Mouse (Mus musculus) urinary bladder, postnatal 14 days (tissue): ENCODE data around the gene Tesk1.
A peak's percentile ranks its signal among the peaks of the same experiment; 100 is the strongest.
"Not testable (repeated sequence)": the region's sequence is repeated elsewhere in the genome, so short reads cannot be mapped to it uniquely, and the experiment has no call there.

ENCODE experiments used
- DNase-seq: peaks from one replicate; pipeline ENCODE4 v3.0.0; 2021; ENCODE audit warnings: low spot score

Tesk1 gene

DNA sequence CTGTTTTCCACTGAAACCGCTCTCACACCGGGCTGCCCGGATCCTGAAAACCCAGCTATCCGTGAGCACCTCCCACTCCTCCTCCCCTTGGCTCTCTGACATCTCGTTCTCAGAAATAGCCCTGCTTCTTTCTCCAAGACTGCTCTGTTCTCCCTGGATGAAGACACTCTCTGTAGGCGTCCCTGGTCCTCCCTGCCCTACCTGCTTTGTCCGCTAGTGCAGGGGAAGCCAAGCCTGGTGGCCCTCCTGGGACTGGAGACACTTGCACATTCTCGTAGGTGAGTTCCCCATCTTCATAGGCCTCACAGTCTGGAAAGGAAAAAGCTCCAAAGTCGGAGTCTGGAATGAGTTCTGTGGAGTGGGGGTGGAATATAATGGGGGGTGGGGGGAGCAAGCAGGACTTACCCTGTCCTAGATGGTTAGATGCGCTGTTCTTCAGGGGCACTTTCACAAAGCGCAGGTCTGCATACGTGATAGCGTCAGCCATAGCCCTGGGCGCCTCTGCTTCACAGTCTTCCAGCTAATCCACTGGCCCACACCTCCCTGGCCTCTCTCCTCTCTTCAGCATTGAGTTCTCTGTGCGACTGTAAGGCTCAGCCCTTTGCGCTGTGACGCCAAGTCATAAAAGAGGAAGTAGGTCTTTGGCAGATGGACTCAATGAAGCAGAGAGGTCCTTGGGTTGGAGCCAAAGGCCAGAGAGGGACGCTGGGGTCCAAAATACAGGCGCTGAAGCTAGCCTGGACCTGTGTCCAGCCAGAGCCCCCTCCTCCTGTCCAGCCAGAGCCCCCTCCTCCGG lies 12.5 kb downstream of the Tesk1 start, which contains the start of gene Cd72:
Gene Cd72, minus strand, starts transcription at position 588 of the 796 bp plus-strand sequence.
- DNase-seq = no peak

DNA sequence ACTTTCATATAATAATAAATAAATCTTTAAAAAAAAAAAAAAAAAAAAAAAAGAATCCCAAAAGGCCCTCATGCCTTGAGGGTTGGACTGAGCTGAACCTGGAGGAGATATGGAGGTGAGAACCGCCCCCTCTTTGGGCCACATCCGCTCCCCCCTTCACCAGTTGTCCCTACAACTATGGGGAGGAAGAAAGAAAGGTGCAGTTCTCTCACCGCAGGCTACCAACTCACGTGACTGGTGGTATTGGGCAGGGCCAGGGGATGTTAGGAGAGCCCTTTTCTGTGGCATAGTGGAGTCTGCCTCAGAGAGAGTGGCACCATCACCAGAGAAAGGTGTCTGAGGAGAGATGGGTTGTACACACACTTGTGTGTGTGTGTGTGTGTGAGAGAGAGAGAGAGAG lies 14.7 kb downstream of the Tesk1 start:
- no peak for DNase-seq

GRCm38 (mm10) chr4:43457124-43457523 lies 15.4 kb downstream of the Tesk1 start:
- no peak for DNase-seq

GRCm38 (mm10) chr4:43463102-43463501 lies 21.4 kb downstream of the Tesk1 start:
- no peak for DNase-seq

DNA sequence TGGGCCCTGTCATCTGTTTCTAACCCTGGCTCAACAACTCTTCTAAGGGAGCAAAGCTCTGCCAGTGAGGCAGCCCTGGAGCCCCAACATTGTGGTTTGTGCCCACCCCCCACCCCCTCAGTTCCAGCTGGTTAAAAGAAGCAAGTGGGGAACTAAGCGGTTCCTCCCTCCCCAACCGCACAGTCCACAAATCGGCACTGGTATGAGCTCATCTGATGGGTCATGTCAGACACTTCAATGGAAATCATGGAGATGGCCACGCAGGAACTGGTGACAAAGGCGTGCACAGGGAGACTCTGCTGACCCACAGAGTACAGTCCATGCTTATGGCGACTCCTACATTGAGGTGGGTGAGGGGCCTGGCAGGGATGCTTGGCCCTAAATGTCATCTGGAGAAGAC lies 24.2 kb downstream of the Tesk1 start:
- no peak for DNase-seq

GRCm38 (mm10) chr4:43466872-43467271 lies 25.1 kb downstream of the Tesk1 start:
- DNase-seq = no peak

- DNase-seq = no peak
Observed at GRCm38 (mm10) chr4:43470301-43470700, 28.6 kb downstream of the Tesk1 start.

DNA sequence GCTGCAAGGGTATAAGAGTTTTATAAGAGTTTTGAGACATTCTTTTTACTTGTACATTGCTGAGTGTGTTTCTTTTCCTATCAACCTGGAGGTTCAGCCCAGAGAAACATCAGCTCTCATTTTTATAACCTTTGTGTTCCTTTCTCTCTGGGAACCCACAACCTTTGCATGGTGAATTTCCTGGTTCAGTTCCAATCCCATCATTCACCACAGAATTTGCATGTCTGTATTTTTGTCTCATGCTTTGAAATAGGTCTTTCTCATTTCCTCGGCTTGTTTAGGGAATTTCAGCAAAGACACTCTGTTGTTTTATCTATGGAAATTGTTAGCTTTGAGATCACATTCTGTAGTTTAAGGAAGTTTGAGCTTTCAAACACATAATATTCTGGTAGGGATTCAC lies 31.9 kb downstream of the Tesk1 start:
- DNase-seq = no peak

GRCm38 (mm10) chr4:43476604-43477003 lies 34.9 kb downstream of the Tesk1 start:
- DNase-seq = no peak

DNA sequence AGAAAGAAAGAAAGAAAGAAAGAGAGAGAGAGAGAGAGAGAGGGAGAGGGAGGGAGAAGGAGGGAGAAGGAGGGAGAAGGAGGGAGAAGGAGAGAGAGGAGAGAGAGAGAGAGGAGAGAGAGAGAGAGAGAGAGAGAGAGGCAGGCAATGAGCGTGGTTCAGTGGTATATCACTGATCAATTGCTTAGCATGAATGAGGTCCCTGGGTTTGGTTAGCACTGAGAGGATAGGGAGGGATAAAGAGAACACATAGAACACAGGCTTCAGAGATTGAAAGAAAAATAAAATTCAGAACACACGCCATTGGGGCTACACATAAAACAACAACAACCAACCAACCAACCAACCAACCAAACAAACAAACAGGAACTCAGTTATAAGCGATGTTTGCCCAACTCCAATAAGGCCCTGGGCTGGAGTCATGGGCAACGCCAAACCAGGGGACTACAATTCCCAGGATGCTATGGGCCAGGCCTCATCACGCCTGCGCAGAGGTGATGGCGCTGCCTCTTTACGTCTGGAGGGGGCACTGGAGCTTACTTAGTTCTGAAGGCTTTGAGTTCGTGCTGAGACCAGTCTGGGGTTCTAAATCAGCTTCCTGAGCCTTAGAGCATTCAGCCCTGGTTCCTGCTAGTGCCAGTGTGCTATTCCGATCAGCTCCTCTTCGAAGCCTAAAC lies 36.3 kb downstream of the Tesk1 start:
- peak; percentile 86 for DNase-seq

GRCm38 (mm10) chr4:43478534-43478858 lies 36.8 kb downstream of the Tesk1 start:
- no peak for DNase-seq

- peak; percentile 84 for DNase-seq
Observed at GRCm38 (mm10) chr4:43478906-43479832, 37.4 kb downstream of the Tesk1 start.

DNA sequence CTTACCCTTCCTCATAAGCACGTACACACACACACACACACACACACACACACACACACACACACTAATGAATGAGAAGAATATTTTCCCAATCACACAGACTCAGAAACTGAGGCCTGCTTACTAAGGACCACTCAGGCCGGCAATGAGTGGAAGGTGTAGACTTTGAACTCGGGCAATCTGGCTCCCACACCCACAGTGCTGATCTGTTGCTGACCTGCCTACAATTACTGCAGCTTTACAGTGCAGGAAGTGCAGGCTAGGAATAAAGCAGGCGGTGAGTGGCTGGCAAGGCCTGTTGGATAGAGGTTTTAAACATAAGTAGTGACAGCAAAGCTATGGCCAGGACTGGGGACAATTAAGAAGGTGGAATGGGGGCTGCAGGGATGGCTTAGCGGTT lies 39.2 kb downstream of the Tesk1 start:
- DNase-seq = no peak

DNA sequence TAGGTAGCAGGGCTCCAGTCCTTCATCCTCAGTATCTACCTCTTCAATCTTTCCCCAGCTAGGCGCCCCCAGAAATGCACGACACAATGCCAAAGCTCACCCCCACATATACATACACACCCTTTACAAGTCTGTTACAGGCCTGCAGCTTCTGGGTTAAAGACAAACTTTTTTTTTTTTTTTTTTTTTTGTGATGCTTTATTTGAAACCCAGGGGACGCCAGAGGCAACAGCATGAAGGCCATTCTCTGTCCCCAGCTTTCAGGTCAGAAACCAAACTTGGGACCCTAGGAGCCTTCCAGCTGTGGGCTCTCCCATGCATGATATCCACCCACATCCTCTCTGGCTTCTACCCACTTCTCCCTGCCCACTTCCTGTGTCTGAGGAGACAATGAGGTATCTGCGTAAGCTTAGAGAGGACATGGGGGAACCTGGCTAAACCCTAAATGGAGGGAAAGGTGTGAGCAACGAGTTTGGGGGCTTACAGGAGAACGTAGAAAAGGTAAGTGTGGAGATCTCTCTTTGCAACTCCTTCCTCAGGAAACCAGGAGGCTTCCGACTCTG lies 40.2 kb downstream of the Tesk1 start:
- DNase-seq = no peak

- DNase-seq = no peak
Observed at GRCm38 (mm10) chr4:43482591-43482990, 40.9 kb downstream of the Tesk1 start.

- DNase-seq = no peak
Observed at GRCm38 (mm10) chr4:43483535-43484091, 41.9 kb downstream of the Tesk1 start, which contains the start of gene Sit1. Gene Sit1 (minus strand): TSS chr4:43483734.

DNA sequence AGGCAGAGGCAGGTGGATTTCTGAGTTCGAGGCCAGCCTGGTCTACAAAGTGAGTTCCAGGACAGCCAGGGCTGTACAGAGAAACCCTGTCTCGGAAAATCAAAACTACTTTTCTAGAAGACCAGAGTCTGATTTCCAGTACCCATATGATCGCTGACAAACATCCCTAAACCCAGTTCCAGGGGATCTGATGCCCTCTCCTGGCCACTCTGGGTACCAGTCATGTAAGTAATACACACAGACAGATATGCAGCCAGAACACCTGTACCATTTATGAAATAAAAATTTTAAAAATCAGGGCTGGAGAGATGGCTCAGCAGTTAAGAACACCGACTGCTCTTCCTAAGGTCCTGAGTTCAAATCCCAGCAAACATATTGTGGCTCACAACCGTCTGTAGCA lies 43.9 kb downstream of the Tesk1 start:
- DNase-seq = not testable (repeated sequence)

GRCm38 (mm10) chr4:43489611-43490010 lies 47.9 kb downstream of the Tesk1 start:
- no peak for DNase-seq

DNA sequence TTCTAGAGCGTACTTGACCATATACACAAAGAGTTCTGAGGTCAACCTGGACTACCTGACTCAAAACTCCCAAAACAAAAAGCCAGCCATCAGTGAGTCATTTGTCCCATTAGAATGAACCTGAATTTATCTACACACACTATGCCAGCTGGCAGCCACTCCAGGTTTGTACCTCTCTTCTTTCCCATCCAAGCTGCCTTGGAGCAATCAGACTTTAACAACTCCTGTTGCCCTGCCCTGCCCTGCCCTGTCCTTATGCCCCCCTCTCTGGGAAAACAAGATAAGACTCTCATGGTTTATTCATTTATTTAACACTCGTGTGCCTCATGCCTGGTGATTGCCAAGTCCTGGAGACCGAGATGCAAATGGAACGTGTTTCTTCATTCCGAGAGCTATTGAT lies 49.1 kb downstream of the Tesk1 start:
- DNase-seq = no peak

DNA sequence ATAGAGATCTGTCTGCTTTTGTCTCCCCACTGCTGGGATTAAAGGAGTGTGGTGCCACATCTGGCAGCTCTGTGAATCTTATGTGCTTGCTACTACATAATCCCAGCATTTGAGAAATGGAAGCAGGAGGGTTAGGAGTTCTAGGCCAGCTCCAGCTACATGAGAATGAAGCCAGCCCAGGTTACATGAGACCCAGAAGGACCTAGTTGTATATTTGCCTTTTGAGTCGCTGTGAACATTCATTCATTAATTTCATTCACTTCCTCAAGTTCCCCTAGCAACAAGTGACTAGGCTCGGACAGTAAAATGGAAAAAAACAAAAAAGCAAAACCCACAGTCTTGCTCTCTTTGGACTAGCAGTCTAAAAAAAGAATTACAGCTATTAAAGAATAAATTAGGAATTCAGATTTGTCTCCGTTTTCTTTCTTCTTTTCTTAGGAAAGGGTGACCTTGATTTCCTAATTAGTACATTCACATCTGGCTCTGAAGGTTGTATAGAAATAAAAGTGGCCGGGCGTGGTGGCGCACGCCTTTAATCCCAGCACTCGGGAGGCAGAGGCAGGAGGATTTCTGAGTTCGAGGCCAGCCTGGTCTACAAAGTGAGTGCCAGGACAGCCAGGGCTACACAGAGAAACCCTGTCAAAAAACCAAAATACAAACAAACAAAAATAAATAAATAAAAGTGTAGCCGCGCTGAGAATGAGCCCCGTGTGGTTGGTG lies 50.5 kb downstream of the Tesk1 start:
- DNase-seq = no peak

GRCm38 (mm10) chr4:43492821-43493185 lies 51.1 kb downstream of the Tesk1 start, which contains the start of gene Ccdc107:
Gene Ccdc107 (plus strand): TSS chr4:43492900.
- DNase-seq = peak; percentile 92
